Mouse (Mus musculus): ENCODE data around the gene Map4k4. TPM values are rescaled to one million over a fixed set of nuclear protein-coding genes. Genes with fewer than 3 reads are reported as not detected.

Map4k4 gene
- total RNA-seq, 1 experiment from 2014 or later = 363 TPM

DNA sequence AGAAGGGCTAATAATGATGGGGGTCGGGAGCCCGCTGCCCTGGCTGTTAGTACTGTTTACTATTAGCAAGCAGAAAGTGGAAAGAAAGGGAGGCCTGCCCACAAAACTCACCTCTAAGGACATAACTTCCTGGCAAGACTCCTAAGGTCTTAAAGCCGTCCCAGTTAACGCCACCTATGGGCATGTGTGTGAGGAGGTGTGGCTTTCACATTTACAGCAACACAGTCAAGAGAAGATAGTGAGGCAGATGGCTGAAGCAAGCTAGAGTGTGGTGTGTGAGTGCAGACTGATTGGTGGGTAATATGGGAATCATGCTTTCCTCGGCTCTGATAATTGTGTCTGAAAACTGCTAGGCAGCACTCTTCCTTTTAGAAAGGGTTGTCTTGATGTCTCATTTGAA is 48.5 kb downstream of the Map4k4 start:
- ATAC-seq (replicated peaks; ENCODE audit: insufficient number of reproducible peaks, low FRiP score, low TSS enrichment, poor library complexity, severe bottlenecking) = no peak; the same call in 1 of the 2 replicates

DNA sequence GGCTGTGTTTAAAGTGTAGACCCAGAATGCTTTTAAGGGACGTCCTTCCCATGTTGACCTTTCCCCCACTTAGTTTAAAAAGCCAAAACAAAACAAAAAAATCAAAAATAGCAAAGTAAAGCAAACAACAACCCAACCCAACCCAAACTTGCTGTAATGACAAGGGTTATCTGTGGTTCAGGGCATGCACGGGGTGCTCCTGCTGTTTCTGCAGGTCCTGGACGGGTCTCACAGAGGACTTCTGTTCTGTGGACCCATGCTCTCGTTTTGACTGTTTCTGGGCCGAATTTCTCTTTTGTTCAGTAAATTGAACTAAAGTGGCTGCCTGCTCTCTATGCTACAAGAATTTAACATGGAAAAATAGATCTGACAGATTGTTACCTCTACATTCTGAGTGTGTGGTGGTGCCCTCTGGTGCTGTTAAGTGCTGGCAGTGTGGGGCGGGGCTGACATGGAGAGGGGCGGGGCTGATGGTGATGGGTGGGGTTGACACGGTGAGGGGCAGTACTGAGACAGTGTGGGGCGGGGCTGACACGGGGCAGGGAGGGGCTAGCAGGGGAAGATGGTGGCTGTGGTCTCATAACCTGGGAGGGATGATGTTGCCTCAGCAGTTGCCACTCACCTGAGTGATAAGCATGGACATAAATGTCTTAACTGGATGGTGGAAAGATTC is 49.2 kb downstream of the Map4k4 start:
- no peak; the same call in 1 of the 2 replicates for ATAC-seq (replicated peaks; ENCODE audit: insufficient number of reproducible peaks, low FRiP score, low TSS enrichment, poor library complexity, severe bottlenecking)

DNA sequence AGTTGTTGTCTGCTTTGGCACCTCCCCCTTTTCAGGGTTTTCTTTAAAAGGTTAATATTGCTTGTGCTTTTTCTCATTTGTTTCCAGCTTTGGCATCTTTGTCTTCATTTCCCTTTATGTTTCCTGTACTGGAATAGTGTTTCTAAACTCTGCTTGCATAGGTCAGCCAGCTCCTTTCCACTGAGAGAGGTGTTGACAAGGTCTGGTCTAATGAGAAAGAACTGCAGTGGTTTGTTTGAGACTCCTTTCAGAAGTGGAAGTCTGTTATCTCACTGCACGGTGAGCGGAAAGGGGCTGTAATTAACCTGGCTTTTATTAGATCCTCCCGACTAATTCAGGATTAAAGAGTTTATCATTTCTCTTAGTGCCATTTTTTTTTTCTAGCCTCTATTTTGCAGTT is 49.9 kb downstream of the Map4k4 start:
- no peak for ATAC-seq (replicated peaks; ENCODE audit: insufficient number of reproducible peaks, low FRiP score, low TSS enrichment, poor library complexity, severe bottlenecking)

DNA sequence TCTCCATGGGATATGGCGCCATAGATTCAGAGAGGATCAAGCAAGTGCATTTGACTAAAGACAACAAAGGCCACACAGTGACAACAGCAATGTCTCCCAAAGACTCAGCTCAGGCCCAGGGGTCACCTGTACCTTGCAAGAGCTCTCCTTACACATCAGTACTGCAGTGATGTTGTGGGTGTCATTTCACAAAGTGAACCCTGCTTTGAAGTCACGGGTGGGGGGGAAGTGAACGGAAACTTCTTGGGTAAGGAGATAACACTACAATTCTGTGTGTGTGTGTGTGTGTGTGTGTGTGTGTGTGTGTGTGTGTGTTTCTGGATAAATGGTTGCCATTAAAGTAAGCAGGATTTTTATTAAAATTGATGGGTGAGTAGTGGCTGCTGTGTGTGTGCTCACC is 53.9 kb downstream of the Map4k4 start:
- ATAC-seq (replicated peaks; ENCODE audit: insufficient number of reproducible peaks, low FRiP score, low TSS enrichment, poor library complexity, severe bottlenecking) = no peak

DNA sequence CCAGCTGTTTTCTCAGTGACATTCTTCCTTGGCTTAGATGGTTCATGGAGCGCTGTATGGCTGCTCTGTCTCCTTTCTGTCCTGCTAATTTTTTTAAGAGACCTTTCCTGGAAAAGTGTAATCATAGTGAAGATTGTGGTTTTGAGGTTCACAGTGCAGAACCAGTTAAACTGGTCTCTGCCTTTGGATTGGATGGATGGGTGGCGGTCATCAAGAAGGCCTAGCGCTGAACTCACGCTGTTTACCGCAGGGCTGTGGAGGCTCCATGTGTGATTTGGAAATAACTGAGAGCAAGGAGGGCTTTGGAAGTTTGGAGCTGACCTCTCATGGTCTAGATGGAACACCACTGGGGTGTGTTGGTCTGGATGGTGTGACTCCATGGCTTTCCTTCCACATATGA is 56.0 kb downstream of the Map4k4 start:
- ATAC-seq (replicated peaks; ENCODE audit: insufficient number of reproducible peaks, low FRiP score, low TSS enrichment, poor library complexity, severe bottlenecking) = no peak

DNA sequence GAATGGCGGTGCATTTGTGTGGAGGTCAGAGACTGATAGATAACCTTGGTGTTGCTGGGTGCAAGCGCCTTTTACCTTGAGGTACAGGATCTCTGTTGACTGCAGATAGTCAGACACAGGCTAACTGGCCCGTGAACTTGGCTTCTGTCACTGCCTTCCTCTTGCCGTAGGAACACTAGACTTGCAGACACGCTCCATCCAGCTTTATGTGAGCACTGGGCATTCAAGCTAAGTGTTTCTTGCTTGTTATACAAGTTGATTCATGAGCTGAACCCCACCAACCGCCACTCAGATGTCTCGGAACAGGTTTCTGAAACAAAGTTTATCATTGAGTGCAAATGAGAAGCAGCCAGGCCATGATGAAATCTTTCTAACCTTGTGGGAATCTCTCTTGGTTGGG is 57.3 kb downstream of the Map4k4 start:
- no peak for ATAC-seq (replicated peaks; ENCODE audit: insufficient number of reproducible peaks, low FRiP score, low TSS enrichment, poor library complexity, severe bottlenecking)

DNA sequence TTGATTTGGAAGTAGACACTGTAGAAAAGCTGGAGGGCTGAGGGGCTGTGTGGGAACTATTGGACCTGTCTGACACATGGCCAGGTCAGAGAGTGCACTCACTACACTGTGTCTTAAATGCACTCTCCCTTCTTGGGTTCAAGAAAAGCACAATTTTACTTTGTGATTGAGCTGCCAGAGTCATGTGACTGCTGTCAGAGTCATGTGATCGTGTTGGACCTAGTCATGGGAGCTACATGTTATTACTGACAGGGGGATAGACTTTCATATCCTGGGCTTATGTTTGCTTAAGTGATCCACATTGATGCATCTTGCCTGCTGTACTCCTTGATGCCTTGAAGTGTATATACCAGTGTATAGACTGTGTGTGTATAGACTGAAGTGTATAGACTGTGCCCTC is 59.9 kb downstream of the Map4k4 start:
- no peak for ATAC-seq (replicated peaks; ENCODE audit: insufficient number of reproducible peaks, low FRiP score, low TSS enrichment, poor library complexity, severe bottlenecking)

DNA sequence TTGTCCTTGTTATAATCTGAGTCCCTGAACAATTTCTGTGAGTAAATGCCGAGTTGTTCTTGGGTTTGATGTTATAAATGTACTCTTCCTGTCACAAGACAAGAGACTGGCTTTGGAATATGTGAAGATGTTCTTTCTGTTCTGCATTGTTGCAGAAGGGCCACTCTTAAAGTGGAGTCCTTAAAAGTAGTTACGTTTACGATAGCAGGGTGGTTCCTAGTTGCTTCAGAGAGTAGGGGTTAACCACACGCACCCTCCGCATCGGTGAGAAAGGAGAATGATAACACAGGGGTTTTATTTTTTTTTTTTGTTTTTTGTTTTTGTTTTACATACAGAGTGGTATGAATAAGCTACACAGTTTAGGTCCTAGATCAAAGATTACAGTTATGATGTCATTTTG is 60.4 kb downstream of the Map4k4 start:
- ATAC-seq (replicated peaks; ENCODE audit: insufficient number of reproducible peaks, low FRiP score, low TSS enrichment, poor library complexity, severe bottlenecking) = no peak

DNA sequence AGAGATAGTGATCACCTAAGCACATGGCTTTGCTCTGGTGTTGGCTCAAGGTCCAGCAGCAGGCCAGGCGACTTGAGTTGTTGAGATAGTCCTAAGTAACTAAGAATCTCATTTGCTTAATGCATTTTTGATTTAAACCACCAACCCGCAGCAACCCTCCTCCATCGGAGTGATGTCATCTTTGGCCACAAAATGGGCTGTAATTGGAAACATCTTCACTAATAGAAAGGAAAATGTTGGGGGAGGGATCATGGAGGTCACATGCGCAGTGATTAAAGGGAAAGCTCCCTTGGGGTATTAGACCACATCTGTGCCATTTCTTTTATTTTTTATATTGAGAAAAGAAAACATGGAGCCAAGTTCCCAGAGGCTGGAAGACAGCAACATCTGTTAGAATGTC is 61.6 kb downstream of the Map4k4 start:
- no peak for ATAC-seq (replicated peaks; ENCODE audit: insufficient number of reproducible peaks, low FRiP score, low TSS enrichment, poor library complexity, severe bottlenecking)

DNA sequence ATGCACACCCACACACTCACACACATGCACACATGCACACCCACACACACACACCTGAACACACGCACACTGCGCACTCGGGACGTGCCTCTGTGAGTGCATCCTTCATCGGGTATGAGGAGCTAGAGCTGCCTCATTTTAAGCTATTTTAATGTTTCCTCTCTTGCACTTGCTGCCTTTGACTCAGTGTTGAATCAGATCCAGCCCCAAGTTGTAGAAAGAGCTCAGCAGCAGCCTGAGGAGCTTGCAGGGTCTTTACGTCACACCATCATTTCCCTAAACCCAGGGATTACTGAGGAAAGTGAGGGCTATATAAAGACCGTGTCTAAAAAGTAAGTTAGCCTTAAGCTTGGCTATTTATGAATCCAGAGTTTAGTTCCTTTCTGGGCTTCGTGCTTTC is 62.1 kb downstream of the Map4k4 start:
- no peak for ATAC-seq (replicated peaks; ENCODE audit: insufficient number of reproducible peaks, low FRiP score, low TSS enrichment, poor library complexity, severe bottlenecking)

DNA sequence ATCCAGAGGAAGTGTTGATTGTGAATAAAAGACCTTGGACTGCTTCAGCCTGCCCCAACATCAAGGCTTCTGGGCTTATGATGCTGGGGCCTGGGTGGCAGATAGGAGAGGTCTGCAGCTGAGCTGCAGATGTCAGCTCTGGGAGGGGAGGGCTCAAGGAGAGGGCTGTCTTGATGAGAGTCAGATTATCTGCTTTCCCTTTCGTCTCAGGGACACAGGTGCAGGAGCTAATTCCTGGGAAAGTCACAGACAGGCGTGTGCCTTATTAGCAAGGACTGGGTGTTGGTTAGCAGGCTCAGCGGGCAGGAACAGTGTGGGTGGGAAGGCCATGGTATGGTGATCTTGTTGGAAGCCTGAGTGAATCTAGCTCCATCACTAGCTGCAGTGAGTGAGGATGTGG is 63.1 kb downstream of the Map4k4 start:
- no peak for ATAC-seq (replicated peaks; ENCODE audit: insufficient number of reproducible peaks, low FRiP score, low TSS enrichment, poor library complexity, severe bottlenecking)

DNA sequence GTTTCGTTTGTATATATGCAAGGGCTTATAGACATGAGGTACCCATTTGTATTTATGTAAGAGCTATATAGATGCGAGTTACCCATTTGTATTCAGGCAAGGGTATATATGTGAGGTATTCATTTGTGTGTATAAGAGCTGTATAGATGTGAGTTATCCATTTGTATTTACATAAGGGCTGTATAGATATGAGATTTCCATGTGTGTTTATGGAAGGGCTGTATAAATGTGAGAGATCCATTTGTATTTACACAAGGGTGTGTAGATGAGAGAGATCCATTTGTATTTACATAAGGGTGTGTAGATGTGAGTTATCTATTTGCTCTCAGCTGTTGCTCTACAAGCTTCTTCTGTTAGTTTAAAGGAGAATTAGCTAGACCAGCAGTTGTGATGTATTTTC is 63.7 kb downstream of the Map4k4 start:
- ATAC-seq (replicated peaks; ENCODE audit: insufficient number of reproducible peaks, low FRiP score, low TSS enrichment, poor library complexity, severe bottlenecking) = no peak

DNA sequence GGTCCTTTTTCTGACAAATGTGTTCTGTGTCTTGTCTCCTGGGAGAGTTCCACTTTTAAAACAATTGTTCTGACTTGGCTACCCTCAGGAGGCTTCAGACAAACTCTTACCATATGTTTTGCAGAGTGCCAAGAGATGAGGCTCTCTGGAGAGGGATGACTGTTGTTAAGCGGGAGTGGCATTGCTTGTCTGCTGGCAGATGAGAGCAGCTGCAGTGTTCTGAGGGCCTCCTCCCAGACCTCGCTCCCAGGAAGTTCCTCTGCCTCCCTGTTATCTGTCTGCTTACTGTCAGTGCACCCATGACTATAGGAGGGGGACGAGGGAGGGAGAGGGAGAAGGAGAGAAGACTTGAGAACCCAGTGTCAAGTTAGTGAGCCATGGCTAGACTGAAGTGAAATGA is 64.7 kb downstream of the Map4k4 start:
- no peak for ATAC-seq (replicated peaks; ENCODE audit: insufficient number of reproducible peaks, low FRiP score, low TSS enrichment, poor library complexity, severe bottlenecking)

DNA sequence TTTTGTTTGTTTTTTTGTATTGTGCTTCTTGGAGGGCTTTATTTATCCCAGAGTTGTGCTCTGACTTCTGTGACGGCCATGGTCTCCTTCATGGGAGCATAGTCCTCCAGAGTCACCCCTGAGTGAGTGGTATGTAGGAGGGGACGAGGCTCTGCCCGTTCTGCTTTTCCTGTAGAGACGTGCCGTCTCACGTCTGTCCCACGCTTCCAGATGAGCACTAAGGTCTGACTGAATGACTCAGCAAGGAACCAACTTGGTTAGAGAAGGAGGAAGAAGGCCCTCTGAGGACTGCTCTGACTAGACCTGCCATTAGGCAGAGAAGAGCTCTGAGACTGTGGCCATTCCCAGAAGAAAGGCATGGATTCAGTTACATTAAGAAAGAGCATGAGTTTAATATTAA is 68.3 kb downstream of the Map4k4 start:
- ATAC-seq (replicated peaks; ENCODE audit: insufficient number of reproducible peaks, low FRiP score, low TSS enrichment, poor library complexity, severe bottlenecking) = peak; percentile 84

DNA sequence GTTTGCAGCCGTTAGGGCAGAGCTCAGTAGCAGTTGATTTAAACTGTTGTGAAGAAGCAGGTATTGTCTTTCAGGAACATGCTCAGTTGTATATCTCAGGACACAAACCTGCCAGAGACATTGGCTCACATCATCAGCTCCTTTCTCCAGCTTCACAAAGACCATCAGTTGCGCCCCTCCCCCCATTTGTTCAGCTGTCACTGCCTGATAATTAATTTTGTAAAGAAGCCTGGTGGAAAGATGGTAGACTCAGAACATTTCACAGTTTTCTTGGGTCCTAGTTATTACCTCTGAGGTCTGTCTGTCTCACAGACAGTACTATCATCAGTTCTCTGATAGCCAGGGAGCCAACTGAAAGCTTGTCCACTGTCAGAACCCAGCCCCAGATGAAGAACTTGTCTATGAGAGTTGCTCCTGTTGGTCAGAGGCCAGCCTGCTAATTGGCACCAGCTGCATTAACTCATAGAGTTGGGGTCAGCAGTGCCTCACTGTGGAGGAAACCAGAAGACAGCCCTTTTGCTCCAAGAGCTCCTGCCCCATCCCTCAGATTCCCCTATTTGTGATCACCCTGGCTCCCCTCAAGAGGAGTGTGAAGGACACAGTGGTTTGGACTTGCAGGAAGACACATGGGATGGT is 69.2 kb downstream of the Map4k4 start:
- ATAC-seq (replicated peaks; ENCODE audit: insufficient number of reproducible peaks, low FRiP score, low TSS enrichment, poor library complexity, severe bottlenecking) = no peak

DNA sequence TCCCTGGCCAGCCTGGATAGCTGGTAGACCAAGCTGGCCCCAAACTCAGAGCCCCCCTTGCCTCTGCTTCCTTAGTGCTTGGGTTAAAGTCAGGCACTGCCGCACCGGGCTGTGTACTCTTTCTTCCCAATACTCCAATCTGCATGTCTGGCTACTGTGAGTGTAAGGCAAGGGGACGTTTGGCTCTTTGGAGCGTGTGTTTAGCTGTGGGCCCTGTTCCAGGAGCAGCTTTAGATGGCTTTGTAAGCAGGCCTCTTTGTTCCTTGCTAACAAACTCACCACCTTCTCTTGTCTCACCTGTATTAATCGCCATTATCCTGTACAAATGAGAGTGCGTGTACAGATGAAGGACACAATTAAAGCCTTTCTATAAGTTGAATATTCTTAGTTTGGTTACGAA is 71.7 kb downstream of the Map4k4 start:
- no peak for ATAC-seq (replicated peaks; ENCODE audit: insufficient number of reproducible peaks, low FRiP score, low TSS enrichment, poor library complexity, severe bottlenecking)

DNA sequence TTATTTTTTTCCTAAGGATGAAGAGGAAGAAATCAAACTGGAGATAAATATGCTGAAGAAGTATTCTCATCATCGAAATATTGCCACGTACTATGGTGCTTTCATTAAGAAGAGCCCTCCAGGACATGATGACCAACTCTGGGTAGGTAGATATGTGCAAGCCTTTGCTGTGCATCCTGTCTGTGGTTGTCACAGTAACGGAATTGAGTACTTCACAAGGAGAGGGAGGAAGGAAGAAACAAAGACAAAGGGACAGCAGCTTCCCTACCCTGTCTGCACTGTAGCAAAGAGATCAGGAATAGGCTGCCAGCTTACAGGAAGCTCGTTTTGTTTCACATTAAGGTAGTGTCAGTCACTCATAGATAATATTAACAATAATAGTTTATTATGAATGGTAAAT is 73.2 kb downstream of the Map4k4 start:
- no peak for ATAC-seq (replicated peaks; ENCODE audit: insufficient number of reproducible peaks, low FRiP score, low TSS enrichment, poor library complexity, severe bottlenecking)

DNA sequence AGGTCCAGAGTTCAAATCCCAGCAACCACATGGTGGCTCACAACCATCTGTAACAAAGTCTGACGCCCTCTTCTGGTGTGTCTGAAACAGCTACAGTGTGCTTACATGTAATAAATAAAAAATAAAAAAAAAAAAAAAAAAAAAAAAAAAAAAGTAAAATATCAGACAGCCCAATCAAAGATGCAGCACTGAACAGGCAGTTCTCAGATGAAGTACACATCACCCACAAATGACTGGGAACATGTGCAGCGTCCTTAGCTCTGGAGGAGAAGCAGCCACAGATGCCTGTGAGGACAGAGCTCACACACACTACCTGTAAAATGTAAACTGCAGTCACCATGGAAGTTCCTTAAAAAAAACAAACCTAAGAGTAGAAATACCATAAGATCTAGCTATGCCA is 74.3 kb downstream of the Map4k4 start:
- ATAC-seq (replicated peaks; ENCODE audit: insufficient number of reproducible peaks, low FRiP score, low TSS enrichment, poor library complexity, severe bottlenecking) = no peak

DNA sequence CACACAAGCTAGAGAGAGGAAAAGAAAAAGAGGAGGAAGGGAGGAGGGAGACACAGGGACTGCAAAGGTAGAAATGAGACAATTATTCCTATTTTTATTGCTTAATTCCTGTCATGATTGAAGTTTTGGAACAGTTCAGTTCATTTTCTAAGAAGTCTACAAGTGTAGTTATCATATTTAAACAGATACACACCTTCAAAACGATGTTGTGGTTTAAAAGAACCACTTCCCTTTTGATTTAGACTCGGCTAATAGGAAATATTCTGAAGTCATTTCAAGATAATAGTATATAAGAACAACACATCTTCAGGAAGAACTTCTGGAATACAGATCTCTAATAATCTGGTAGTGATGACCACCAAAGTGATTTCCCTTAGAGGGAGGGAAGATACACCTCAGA is 75.4 kb downstream of the Map4k4 start:
- no peak for ATAC-seq (replicated peaks; ENCODE audit: insufficient number of reproducible peaks, low FRiP score, low TSS enrichment, poor library complexity, severe bottlenecking)

DNA sequence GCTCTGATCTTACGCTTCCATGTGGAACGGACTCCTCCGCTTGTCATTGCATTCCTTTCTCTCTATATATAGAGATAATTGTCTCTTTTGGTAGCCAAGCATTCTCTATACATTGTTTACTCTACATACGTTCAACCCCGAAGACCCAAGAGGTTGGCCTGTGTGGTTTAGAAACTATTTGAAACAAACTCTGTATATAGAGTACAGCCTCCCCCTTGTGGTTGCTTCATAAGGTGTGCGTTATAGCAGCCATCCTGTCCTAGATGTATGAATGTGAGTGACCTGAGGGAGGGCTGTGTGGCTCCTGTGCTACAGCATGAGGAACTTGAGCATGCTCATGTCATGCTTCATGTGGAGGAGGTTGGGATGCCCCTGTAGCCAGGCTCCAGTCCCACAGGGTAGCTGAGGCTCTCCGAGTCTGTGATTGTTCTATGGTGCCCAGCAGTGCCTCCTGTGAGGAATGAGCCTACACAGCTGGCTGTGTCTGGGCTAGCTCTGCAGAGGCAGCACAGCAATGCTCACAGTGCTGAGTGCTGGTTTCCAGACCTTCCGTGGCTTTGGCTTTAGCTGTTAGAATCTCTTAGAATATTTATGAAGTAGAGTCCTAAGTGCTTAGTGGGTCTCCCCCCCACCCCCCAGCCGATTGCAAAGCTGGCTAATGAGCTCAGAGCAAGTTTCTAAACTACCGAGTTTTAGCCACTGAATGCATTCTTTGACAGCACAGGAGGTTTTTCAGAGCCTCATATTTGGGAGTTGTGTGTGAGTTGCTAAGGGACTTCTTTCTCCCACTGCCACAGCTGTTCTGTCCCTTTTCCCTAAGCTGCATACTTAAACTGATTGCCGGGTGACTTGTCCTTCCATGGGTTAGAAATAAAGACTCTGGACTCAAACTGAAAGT is 76.4 kb downstream of the Map4k4 start:
- ATAC-seq (replicated peaks; ENCODE audit: insufficient number of reproducible peaks, low FRiP score, low TSS enrichment, poor library complexity, severe bottlenecking) = 0 out of 2 replicates have a peak, but pooled peaks have one; percentile 19
